Mouse (Mus musculus) kidney, adult 2 months (tissue): ENCODE results near the gene Sec24a. TPM values are rescaled to one million over a fixed set of nuclear protein-coding genes. Genes with fewer than 3 reads are reported as not detected.
"Not testable (repeated sequence)": the region's sequence is repeated elsewhere in the genome, so short reads cannot be mapped to it uniquely, and the experiment has no call there.

Experiments used
- DNase-seq: peaks from one replicate; pipeline ENCODE4 v3.0.0; 2021
- H3K27ac ChIP-seq: fragments of 200-500 bp; 2 replicates; pipeline ENCODE4 v1.5.1; 2012; ENCODE audit warnings: low read depth, low read length, control low read depth, inconsistent platforms; ENCODE audit not compliant: insufficient read depth
- H3K27me3 ChIP-seq: fragments of 200-500 bp; replicated peaks from 2 replicates; pipeline ENCODE4 v1.6.1; 2012; ENCODE audit warnings: mild to moderate bottlenecking, moderate library complexity, low read length, inconsistent platforms; ENCODE audit not compliant: control insufficient read depth, insufficient read depth
- H3K36me3 ChIP-seq: fragments of 200-500 bp; 2 replicates; pipeline ENCODE4 v1.6.1; 2012; ENCODE audit warnings: mild to moderate bottlenecking, moderate library complexity, low read length, inconsistent platforms; ENCODE audit not compliant: control insufficient read depth, insufficient read depth
- H3K4me1 ChIP-seq: fragments of 200-500 bp; 2 replicates; pipeline ENCODE4 v1.6.1; 2011; ENCODE audit warnings: low read length; ENCODE audit not compliant: control insufficient read depth, insufficient read depth
- H3K4me3 ChIP-seq: fragments of 200-500 bp; 2 replicates; pipeline ENCODE4 v1.5.1; 2011; ENCODE audit warnings: mild to moderate bottlenecking, low read depth, low read length, control low read depth; ENCODE audit not compliant: insufficient read depth
- CTCF ChIP-seq: fragments of 200-500 bp; conservative IDR thresholded peaks from 2 replicates; pipeline ENCODE4 v1.5.1; 2011; ENCODE audit warnings: low read depth, mild to moderate bottlenecking, control low read depth, low read length, moderate library complexity, mixed read lengths; ENCODE audit not compliant: insufficient read depth, insufficient read length
- POLR2A ChIP-seq: fragments of 200-500 bp; IDR thresholded peaks from one replicate; pipeline ENCODE4 v1.6.1; 2011; ENCODE audit warnings: low read depth, low read length, control low read depth
- WGBS: fragments of 180-500 bp; shearing (Covaris S2); methylation state at CpG from one replicate; pipeline ENCODE4 v1.1.7; 2018; 5-methylcytosine and 5-hydroxymethylcytosine counted together
- polyA plus RNA-seq: library from polyadenylated mRNA; depleted of rRNA; stranded (reverse); fragments of >200 nt; gene quantifications from 2 replicates; pipeline ENCODE4 v1.2.3, GENCODE M21; 2012

Sec24a gene
- polyA plus RNA-seq, 1 experiment: 14.8 TPM

DNA sequence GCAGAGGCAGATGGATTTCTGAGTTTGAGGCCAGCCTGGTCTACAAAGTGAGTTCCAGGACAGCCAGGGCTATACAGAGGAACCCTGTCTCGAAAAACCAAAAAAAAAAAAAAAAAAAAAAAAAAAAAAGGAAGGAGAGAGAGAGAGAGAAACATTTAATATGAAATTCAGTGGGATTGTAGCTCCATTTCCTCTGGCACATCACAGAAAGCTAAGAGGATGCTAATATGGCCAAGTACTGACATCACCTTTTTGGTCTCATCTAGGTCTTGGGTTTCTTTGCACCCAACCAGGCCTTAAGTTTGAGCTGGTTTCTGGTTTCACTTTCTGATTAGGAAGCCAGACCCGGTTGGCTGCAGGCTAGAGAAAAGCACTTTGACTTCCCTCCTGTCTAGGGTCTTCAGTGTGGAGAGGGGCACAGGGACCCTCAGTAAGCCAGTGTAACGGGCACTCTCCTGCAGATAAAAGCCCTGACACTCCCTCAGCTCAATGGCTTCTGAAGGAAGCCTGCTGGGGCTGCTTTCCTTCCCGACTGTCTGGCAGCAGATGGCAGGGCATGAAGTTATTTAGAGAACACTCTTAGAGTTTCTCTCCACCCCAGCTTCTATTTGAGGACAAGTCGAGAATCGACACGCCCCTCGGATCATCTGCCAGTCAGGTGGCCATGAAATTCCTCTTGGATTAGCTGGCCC, 37.3 kb upstream of the Sec24a start:
- 45% methylated on average over 8 of the region's 8 CpGs for WGBS
- Histone ChIP-seq H3K4me3 (no peak overlapping the region), H3K4me1 (no peaks in the 10 kb centered on the region), H3K27me3 (no peaks in the 10 kb centered on the region), H3K36me3 (no peaks in the 10 kb centered on the region), H3K27ac (no peak overlapping the region)
- no peak for TF ChIP-seq POLR2A
- no peak for TF ChIP-seq CTCF
- no peak for DNase-seq

DNA sequence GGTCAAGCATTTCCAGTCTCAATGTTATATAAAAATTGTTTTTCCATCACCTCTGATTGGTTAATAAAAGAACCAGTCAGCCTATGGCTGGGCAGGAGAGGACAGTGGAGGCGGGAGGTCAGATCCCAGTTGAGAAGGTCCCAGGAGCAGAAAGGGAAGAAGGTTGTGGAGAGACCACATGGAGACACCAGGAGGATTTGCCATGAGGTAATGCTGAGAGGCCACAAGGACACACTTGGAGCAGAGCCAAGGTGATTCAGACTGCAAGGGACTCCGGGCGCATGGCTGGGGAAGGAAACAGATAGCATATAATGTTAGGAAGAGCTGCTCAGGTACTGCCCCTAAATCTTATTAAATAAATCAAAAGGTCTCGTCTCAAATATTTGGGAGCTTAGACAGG, 32.8 kb upstream of the Sec24a start:
- Histone ChIP-seq H3K27ac (no peak overlapping the region), H3K4me1 (no peaks in the 10 kb centered on the region), H3K4me3 (no peak overlapping the region), H3K36me3 (peaks cover 2% of the 10 kb centered on the region), H3K27me3 (no peaks in the 10 kb centered on the region)
- no peak for DNase-seq
- TF ChIP-seq POLR2A (no peak), CTCF (no peak)
- 66% methylated on average over 4 of the region's 4 CpGs for WGBS

- H3K36me3 ChIP-seq: peaks cover 5% of the 10 kb centered on the region
- H3K27me3 ChIP-seq: no peaks in the 10 kb centered on the region
These were observed 27.2 kb upstream of the Sec24a start for GRCm38 (mm10) chr11:51790662-51791061.

DNA sequence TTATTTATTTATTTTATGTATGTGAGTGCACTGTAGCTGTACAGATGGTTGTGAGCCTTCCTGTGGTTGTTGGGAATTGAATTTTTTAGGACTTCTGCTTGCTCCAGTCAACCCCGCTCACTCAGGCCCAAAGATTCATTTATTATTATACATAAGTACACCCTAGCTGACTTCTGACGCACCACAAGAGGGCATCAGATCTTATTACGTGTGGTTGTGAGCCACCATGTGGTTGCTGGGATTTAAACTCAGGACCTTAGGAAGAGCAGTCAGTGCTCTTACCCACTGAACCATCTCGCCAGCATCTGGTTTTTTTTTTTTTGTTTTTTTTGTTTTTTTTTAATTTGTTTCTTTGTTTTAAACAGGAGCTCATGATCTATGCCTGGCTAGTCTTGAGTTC, 26.3 kb upstream of the Sec24a start:
- WGBS: 92% methylated on average over 4 of the region's 4 CpGs
- not testable (repeated sequence) for DNase-seq, H3K27ac ChIP-seq, H3K36me3 ChIP-seq, H3K4me3 ChIP-seq, H3K27me3 ChIP-seq, H3K4me1 ChIP-seq
- TF ChIP-seq CTCF: 0 out of 2 replicates have a peak, but pooled peaks have one; percentile 12

More at GRCm38 (mm10) chr11:51790662-51791061, 27.2 kb upstream of the Sec24a start:
- H3K27ac ChIP-seq: no peak overlapping the region
- H3K4me1 ChIP-seq: no peaks in the 10 kb centered on the region
- H3K4me3 ChIP-seq: no peak overlapping the region
- DNase-seq: no peak
- WGBS: 85% methylated on average over 7 of the region's 7 CpGs
- TF ChIP-seq CTCF (no peak), POLR2A (no peak)

GRCm38 (mm10) chr11:51785926-51786325, 22.5 kb upstream of the Sec24a start:
- peak; percentile 66 for DNase-seq
- Histone ChIP-seq H3K36me3 (peaks cover 5% of the 10 kb centered on the region), H3K4me3 (no peak overlapping the region), H3K27ac (no peak overlapping the region), H3K27me3 (no peaks in the 10 kb centered on the region), H3K4me1 (no peaks in the 10 kb centered on the region)
- WGBS: 91% methylated on average over 6 of the region's 6 CpGs
- no peak for TF ChIP-seq POLR2A
- TF ChIP-seq CTCF: peak; percentile 75

- WGBS: 88% methylated on average over 6 of the region's 6 CpGs
- Histone ChIP-seq H3K27me3 (no peaks in the 10 kb centered on the region), H3K4me1 (no peaks in the 10 kb centered on the region), H3K36me3 (peaks cover 3% of the 10 kb centered on the region), H3K4me3 (no peak overlapping the region), H3K27ac (no peak overlapping the region)
- TF ChIP-seq POLR2A (no peak), CTCF (no peak)
- DNase-seq: no peak
These were observed 19.3 kb upstream of the Sec24a start for GRCm38 (mm10) chr11:51782721-51783120.

- 80% methylated on average over 9 of the region's 9 CpGs for WGBS
- DNase-seq: no peak
These were observed 17.4 kb upstream of the Sec24a start for GRCm38 (mm10) chr11:51780773-51781267.

DNA sequence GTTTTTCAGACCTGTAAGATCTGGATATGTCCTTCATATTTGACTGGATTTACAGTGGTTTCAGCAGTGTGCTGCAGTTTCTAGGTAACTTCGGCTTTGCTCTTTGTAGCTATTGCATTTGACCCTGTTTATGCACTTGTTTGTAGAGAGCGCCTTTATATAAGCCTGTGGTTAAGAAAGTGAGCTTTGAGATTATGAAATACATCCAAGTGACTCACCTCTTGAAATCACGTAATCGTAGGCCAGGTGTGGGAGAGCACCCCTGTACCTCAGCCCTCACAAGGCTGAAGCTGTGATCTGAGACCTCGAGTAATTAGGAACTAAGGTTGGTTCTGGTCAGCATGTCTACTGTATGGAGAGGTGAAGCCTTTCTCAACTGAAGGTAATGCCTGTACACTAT, 14.0 kb upstream of the Sec24a start:
- H3K27me3 ChIP-seq: no peaks in the 10 kb centered on the region
- no peak overlapping the region for H3K4me3 ChIP-seq
- no peaks in the 10 kb centered on the region; the same call in 1 of the 2 replicates for H3K4me1 ChIP-seq
- H3K27ac ChIP-seq: no peak overlapping the region
- no peak for TF ChIP-seq POLR2A
- TF ChIP-seq CTCF: no peak
- 90% methylated on average over 5 of the region's 5 CpGs for WGBS
- peaks cover 2% of the 10 kb centered on the region for H3K36me3 ChIP-seq
- no peak for DNase-seq

More at GRCm38 (mm10) chr11:51780773-51781267, 17.4 kb upstream of the Sec24a start:
- H3K4me3 ChIP-seq: no peak overlapping the region
- H3K27ac ChIP-seq: no peak overlapping the region
- H3K27me3 ChIP-seq: no peaks in the 10 kb centered on the region
- H3K36me3 ChIP-seq: peaks cover 2% of the 10 kb centered on the region
- no peaks in the 10 kb centered on the region for H3K4me1 ChIP-seq
- TF ChIP-seq CTCF: no peak
- TF ChIP-seq POLR2A: no peak
